Mouse (Mus musculus) lung, adult 18-20 months (tissue): ENCODE measurements around the gene Tmem88.

ENCODE experiments used
- DNase-seq, 2 experiments: peaks; one replicate each; pipeline ENCODE4 v3.0.0; 2022; ENCODE audit warnings: mixed read lengths in 2 of 2

Tmem88 gene

GRCm38 (mm10) chr11:69398059-69398458 is at the start of gene Tmem88:
TSS of gene Tmem88 (minus strand) at chr11:69398234.
- peak in 1 of 2 experiments; percentile 27 for DNase-seq

- DNase-seq = no peak
Measured at GRCm38 (mm10) chr11:69447299-69447698, 49.3 kb upstream of the Tmem88 start.

GRCm38 (mm10) chr11:69443328-69443727 is 45.3 kb upstream of the Tmem88 start:
- peak; percentile 62 to 81 for DNase-seq

GRCm38 (mm10) chr11:69437291-69437690 is 39.3 kb upstream of the Tmem88 start:
- DNase-seq = no peak

- no peak for DNase-seq
Measured at GRCm38 (mm10) chr11:69433189-69433588, 35.2 kb upstream of the Tmem88 start.

GRCm38 (mm10) chr11:69432640-69432982 is 34.6 kb upstream of the Tmem88 start:
- DNase-seq = peak; percentile 21 to 41

GRCm38 (mm10) chr11:69431829-69432639 is 34.0 kb upstream of the Tmem88 start:
- DNase-seq = peak; percentile 80 to 85

- no peak for DNase-seq
Measured at GRCm38 (mm10) chr11:69430631-69431030, 32.6 kb upstream of the Tmem88 start.

- peak in 1 of 2 experiments; percentile 41 for DNase-seq
Measured at GRCm38 (mm10) chr11:69429313-69429712, 31.3 kb upstream of the Tmem88 start.

GRCm38 (mm10) chr11:69428751-69429150 is 30.7 kb upstream of the Tmem88 start:
- peak; percentile 79 to 86 for DNase-seq

GRCm38 (mm10) chr11:69426246-69426645 is 28.2 kb upstream of the Tmem88 start:
- no peak for DNase-seq

- DNase-seq = no peak
Measured at GRCm38 (mm10) chr11:69423885-69424284, 25.9 kb upstream of the Tmem88 start.

GRCm38 (mm10) chr11:69422842-69423241 is 24.8 kb upstream of the Tmem88 start:
- no peak for DNase-seq

- no peak for DNase-seq
Measured at GRCm38 (mm10) chr11:69421131-69421977, 23.3 kb upstream of the Tmem88 start.

- DNase-seq = peak in 1 of 2 experiments; percentile 66
Measured at GRCm38 (mm10) chr11:69420554-69421000, 22.5 kb upstream of the Tmem88 start.

GRCm38 (mm10) chr11:69419813-69420553 is 21.9 kb upstream of the Tmem88 start:
- peak; percentile 70 for DNase-seq

GRCm38 (mm10) chr11:69419443-69419812 is 21.4 kb upstream of the Tmem88 start:
- DNase-seq = peak in 1 of 2 experiments; percentile 48

GRCm38 (mm10) chr11:69418481-69419442 is 20.7 kb upstream of the Tmem88 start:
- peak; percentile 95 to 97 for DNase-seq

GRCm38 (mm10) chr11:69417449-69418384 is 19.7 kb upstream of the Tmem88 start:
- peak; percentile 95 to 96 for DNase-seq

GRCm38 (mm10) chr11:69416921-69417448 is 19.0 kb upstream of the Tmem88 start:
- DNase-seq = no peak
